Mouse (Mus musculus) adrenal gland, postnatal 10 days (tissue): Measurements from ENCODE around the gene Akt2. TPM values are rescaled to one million over a fixed set of nuclear protein-coding genes. Genes with fewer than 3 reads are reported as not detected.
A peak's percentile ranks its signal among the peaks of the same experiment; 100 is the strongest.

Experiments used
- DNase-seq: peaks from one replicate; pipeline ENCODE4 v3.0.0; 2021; ENCODE audit warnings: mixed read lengths
- long read RNA-seq, 2 experiments: library from polyadenylated mRNA; stranded (forward); transcript quantifications; one replicate each; pipeline ENCODE4 v2.0.0; 2021
- total RNA-seq, 2 experiments: library from RNA; stranded (reverse); gene quantifications; 2 replicates each; pipeline ENCODE4 v1.2.3; 2021

The Akt2 gene
- total RNA-seq: 100 to 1,000 TPM; 237 to 317 TPM
- long read RNA-seq, experiment 1, full-length matches to known transcripts: 64 of 200 reads
- long read RNA-seq, experiment 1, partial matches to known transcripts: 52 of 200 reads
- long read RNA-seq, experiment 1, other reads (novel, unspliced or antisense): 84 of 200 reads
- long read RNA-seq, experiment 2, full-length matches to known transcripts: 65 of 145 reads
- long read RNA-seq, experiment 2, partial matches to known transcripts: 38 of 145 reads
- long read RNA-seq, experiment 2, other reads (novel, unspliced or antisense): 42 of 145 reads

DNA sequence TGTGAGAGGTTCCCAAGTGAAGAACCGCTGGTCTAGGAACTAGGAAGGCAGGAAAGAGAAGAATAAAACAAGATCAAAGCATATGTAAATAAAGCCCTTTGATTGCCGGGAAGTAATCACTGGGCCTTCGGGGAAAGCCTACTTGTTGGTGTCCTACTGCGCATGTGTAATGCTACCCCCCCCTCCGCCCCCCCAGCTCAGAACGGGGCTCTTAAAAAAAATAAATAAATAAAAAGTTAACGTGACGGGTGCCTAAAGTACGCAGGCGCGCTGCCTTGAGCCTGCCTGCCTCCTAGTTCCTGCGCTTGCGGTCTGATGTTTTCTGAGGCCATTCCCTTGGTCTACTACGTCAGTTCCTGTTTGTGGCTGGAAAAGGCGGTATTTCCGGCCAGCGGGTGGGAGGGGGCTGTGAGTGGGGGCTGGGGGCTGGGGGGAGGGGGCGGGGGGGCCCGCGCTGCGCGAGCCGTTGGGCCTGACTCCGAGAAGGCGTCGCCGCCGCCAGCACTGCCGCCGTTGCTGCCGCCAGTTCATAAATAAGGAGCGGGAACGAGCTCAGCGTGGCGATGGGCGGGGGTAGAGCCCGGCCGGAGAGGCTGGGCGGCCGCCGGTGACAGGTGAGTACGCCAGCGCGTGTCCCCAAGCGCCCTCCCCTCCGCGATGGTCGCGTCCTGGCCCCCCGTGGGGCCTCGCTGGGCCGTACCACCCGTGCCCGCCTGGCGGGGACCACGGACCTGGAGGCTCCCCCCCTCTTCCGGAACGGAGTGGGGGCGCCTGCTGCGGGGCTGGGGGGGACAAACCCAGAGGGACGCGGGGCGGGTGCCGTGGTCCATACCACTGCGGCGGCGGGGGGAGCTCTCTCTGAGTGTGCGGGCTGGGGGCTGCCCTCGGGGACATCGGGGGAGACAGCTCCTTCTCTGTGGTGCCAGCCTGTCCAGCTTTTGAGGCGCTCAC lies at the start of gene Akt2:
Gene Akt2 (plus strand): TSS at position 287 of the 951 bp plus-strand sequence.
- peak; percentile 92 for DNase-seq

DNA sequence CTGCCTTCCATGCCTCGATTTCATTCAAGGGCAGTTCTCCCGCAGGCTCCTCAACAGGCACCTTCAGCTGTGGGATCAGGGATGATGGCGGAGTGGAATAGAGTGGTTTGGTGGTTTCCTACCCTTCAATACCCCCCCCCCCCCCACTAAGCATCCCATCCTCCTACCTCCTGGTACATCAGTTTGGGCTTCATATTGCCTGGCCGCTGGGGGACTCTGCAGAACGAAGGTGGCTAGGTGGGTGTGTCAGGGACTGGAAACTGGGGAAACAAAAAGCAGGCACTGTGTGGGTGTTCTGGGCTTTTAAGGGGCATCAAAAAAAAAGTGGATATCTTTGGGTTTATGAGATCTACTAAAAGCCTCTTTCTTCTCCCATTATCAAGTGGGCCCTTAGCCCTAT lies 49.4 kb upstream of the Akt2 start:
- no peak for DNase-seq

DNA sequence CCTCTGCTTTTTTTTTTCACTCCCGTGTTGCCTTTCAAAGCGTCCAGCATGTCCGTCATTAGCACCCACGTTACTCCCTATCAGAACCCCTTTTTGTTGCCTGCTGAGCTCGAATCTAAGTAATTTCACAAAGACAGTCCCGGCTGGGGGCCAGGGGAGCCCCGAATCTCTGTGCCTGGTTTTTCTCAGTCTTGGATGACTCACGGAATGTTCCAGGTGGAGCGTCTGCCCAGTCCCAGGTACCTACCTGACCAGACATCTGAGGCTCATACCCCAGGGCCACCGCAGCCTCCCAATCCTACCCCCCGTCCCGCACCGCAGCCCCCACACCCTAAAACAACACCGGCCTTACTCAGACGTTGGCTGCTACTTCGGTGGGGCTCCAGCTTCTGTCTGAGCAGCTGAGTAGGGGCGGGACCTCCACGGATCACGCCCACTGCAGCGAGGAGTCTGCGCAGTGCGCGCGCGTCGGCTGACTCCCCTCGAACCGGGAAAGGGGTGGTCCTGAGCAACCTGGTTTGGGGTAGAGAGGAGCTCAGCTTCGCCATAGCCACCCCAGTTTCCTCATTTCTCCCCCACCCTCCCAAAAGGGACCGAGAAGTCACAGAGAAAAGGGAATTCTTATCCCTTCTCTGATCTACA lies 48.8 kb upstream of the Akt2 start:
- peak; percentile 89 for DNase-seq

DNA sequence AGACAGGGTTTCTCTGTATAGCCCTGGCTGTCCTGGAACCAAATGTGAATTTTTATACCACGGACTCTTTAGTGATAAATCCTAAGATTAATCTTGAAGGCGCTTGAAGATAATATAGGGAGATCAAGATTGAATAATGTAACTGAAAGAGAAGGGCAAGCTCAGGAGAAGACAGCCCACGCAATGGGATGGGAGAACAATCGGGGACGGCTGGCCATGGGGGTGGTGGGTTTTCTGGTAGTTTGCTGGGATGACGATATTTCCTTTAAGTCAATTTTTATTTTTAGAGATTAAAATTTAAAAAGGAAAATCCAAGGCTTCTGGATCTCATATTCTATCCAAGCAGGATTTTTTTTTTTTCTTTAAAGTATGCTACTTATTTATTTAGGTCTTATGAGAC lies 48.3 kb upstream of the Akt2 start:
- no peak for DNase-seq

DNA sequence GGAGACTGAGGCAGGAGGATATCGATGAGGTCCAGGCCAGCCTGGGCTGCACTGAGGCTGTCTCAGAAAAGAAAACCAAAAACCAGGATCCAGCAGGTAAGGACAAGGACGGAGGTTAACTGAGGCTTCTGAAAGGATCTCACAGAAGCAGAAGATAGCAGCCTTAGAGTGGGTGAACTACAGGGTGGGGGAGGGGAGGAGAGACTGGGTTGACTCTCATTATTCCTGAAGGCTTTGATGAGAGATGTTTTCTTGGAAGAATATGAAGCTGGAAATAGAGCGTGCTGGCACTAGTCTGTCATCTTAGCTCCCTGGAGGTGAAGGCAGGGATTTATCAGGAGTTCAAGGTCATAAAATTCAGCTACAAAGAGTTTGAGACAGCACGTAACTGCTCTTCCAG lies 47.5 kb upstream of the Akt2 start:
- DNase-seq: no peak

DNA sequence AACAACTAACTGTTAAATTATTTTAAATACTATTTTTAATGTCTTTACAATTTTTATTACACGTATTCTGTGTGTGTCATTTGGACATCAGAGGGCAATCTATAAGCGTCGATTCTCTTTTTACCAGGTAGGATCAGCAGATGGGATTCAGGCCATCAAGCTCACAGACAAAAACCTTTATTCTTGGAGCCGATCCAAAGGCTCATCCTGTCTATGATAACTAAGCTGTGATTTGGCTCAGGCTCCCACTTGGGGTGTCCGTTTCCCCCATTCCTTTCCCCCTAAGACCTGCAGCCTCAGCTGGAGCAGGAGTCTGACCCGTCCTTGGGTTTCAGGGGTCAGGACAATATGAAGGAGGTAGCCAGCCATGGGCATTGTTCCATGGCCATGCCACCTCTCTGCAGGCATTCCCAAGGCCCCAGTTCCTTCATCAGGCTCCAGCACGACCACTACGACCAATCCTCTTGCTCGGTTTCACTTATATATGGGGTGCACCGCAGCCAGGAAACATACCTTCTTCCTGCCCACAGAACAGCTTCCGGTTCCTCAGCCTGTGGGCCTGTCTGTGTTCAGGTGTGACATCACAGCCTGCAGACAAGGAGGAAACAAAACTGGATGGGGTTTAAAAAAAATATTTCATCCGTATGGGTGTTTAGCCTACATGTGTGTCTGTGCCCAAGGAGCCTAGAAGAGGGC lies 46.5 kb upstream of the Akt2 start:
- DNase-seq: no peak

DNA sequence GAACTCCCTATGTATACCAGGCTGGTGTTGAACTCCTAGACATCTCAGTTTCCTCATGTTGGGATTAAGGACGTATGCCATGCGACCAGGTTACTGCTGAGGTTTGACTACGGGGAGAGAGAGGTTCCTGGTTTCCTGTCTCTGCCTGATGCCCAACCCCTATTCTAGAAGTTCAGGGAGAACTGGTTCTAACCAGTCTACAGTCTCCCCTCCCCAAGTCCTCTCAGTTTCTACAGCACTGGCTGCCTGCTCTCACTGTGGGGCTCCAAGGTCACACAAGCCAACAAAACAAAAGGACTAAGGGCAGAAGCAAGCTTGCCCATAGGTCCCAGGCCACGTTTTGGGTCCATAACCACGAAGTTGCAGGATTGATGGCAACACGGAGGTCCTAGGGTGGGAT lies 41.8 kb upstream of the Akt2 start:
- DNase-seq: no peak

DNA sequence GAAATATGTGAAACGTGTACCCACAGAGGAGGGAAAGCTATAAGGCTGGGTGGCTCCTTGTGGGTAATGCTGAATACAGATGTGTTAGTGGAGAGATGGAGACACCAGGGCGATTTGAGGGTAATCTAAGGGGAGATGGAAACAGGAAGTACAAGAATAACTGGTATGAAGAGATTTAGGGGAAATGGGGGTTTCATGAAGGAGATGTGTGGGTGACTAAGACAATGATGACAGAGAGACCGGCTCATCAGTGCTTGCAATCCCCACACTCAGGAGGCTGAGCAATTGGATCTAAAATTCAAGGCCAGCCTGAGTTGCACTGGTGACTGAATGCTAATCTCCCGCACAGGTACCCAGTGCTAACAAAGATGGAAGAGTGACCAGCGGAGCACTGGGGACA lies 39.3 kb upstream of the Akt2 start:
- no peak for DNase-seq

DNA sequence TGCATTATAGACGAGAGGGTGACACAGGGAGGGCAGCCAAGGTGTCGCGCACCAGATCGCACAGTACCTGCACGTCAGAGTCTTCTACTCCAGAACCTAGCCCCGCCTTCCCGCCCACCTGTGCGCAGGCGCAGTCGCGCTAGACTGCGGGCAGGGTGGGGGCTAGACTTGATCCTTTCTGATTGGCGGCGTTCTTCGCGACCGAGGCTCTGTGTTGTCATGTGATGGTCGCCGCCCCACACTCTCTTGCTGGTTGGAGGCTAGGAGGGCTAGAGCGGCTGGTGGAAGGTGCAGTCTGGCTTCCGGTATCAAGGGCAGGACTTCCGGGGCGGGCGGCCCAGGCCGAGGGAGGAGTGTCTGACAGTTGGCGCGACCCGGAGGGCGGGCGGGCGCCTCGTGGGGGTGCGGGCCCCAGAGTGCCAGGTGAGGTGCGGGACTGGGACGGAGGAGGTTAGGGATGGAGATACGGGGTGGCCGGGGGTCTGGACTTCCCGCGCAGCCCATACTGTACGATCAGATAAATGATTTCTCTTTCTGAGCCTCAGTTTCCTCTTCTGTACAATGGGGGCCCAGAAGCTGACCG lies 38.3 kb upstream of the Akt2 start, which contains the start of the genes Pld3 and 2310022A10Rik:
Gene Pld3 (minus strand): TSS at position 288 of the 583 bp plus-strand sequence.
Gene 2310022A10Rik (plus strand): TSS at position 303 of the 583 bp plus-strand sequence.
- DNase-seq: peak; percentile 94

DNA sequence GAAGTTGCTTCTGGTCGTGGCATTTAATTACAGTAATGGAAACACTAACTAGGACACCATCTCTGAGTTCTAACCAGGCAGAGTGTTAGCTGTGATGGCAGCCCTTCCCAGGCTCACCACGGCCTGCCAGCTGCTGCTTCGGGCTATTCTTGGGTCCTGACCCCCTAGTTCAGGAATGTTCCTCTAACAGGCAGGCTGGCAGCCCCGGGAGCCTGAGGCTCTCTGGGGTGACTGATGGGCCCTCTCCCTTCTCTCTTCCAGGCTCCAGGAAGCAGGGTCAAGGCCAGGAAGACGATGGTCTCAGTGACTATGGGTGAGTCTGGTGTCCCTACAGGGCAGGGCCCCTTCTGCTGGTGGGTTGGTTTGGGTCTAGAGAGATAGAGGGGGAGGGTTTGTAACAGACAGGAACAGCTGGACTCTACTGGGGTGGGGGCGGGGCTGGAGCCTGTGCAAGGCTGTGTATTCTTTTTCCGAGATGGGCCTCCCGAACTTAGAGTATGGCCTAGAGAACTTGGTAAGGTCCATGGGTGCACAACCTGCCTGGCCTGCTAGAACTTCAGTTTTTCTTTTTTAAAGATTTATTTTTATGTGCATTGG lies 31.0 kb upstream of the Akt2 start:
- no peak for DNase-seq

DNA sequence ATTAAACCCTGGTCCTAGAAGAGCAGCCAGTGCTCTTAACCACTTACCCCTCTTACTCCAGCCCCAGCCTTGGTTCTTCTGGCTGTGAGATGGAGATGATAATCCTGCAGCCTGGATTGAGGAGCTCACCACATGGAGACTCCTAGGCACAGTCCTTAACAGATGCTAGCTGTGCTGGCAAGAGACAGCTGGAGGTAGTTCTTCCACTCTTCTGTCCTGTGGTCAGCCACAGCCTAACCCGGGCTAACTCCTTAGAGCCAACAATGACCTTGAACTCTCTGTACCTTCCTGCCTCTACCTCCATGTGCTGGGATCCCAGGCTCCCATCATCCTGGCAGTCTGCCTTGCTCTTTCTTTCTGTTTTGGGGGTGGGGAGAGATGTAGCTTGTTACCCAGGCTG lies 30.4 kb upstream of the Akt2 start:
- DNase-seq: no peak

DNA sequence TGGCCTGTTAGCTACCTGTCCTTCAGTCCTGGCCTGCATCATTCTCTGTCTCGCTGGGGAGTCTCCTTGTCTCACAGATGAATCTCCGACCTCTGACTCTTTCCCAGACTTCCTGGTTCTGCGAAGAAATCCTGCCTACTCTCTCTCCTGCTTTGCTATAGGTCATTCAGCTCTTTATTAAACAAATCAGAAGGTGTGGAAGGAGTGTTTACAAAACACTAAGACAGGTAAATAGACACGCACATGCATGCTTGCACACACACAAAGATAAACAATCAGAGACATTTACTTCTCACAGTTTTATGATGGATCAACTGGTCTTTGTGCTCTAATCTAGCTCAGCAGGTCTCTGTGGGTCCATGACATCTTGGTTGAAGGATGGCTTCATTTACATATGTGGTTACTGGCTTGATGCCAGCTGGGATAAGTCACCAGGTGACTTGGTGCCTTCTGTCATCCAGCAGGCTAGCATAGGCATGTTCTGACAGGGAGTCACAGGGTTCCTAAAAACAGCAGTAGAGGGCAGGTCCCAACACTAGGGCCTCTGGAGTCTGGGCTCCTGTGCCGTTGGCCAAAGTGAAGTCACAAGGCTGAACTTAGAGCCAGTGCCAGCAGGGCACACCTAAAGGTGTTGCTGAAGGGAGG lies 21.6 kb upstream of the Akt2 start:
- no peak for DNase-seq

DNA sequence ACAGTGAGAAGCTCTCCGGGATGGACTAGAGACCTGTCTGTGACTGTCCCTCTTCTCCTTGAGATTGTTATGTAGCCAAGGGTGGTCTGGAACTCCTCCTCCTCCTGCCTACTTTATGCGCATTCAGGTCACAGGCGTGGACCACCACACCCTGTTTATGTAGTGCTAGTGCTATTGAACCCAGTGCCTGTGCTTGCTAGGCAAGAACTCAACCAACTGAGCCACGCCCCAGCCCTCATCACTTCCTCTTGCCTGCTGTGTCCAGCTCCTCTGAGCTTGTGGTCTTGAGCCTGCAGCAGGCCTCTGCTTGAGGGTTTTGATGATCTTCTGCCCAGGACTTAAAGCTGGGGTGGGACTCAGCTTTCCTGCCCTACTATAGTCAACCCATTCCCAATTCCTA lies 19.2 kb upstream of the Akt2 start:
- no peak for DNase-seq

DNA sequence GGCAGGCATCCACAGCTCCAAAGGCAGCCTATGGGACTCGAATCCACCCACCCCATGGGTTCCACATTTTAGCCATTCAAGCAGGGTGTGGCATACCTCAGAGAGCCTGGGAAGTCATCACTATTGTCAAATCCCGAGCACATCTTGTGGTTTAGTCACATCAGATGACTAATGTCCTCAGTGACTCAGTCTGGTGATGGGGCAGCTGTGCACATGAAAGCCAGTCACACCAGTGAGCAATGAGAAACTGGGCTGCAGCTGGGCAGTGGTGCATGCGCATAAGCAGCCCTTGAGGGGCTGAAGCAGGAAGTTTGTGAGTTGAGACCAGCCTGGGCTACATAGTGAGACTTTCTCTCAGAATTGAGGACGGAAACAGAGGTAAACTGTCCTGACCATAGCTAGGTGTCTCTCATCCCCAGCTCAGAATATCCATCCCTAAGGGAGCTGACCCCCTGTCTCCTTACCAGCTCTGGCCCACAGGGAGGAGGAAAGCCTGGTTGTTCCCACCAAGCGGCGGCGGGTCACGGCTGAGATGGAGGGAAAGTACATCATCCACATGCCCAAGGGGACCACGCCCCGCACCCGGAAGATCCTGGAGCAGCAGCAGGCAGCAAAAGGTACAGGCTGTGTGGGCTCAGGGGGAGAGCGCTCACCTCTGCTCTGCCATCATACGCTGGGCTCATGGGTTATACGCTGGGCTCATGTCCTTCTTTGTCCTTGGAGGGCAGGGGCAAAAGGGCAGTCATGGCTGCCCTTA lies 17.1 kb upstream of the Akt2 start:
- DNase-seq: no peak

DNA sequence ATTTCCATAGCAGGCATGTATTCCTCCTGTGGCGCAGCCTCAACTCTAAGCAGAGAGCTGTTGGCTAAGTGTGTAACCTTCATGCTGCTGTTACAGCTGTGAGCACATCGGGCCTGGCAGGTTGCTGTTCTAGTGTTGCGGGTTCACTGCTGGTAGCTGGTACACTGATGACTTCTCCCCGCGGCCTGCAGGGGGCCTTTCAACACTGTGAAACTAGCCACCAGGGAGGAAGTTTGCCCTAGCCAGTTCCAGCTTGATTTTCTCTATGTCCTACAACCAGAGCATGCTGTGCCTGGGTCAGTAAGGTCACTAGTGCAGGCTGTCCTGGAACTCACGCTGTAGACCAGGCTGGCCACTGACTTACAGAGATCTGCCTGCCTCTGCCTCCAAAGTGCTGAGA lies 14.4 kb upstream of the Akt2 start:
- DNase-seq: peak; percentile 74

DNA sequence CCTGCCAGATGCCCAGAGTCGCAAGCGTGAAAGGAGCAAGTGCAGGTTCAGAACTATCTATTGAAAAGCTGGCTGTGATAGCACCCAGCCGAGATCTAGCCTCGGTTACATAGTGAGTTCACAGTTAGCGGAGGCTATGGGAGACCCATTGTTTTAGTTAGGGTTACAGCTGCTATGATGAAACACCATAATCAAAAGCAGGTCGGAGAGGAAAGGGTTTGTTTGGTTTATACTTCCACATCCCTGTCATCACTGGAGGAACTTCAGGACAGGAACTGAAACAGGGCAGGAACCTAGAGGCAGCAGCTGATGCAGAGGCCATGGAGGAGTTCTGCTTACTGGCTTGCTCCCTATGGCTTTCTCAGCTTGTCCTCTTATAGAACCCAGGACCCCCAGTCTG lies 13.8 kb upstream of the Akt2 start:
- no peak for DNase-seq

DNA sequence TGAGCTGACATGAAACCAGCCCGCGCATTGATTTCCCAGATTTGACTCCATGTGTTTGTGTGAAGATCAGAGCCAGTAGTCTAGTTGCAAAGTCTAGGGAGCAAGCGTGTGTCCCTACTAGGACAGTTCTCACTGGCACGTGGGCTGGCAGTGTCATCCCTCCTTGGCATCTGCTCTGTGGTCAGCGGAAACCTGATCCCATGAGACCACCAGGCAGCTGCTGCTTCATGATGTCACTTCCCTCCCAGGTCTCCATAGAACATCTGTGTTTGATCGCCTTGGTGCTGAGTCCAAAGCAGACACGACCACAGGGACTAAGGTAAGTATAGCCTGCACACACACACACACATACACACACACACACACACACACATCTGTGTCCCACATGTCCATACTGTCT lies 12.9 kb upstream of the Akt2 start:
- no peak for DNase-seq

DNA sequence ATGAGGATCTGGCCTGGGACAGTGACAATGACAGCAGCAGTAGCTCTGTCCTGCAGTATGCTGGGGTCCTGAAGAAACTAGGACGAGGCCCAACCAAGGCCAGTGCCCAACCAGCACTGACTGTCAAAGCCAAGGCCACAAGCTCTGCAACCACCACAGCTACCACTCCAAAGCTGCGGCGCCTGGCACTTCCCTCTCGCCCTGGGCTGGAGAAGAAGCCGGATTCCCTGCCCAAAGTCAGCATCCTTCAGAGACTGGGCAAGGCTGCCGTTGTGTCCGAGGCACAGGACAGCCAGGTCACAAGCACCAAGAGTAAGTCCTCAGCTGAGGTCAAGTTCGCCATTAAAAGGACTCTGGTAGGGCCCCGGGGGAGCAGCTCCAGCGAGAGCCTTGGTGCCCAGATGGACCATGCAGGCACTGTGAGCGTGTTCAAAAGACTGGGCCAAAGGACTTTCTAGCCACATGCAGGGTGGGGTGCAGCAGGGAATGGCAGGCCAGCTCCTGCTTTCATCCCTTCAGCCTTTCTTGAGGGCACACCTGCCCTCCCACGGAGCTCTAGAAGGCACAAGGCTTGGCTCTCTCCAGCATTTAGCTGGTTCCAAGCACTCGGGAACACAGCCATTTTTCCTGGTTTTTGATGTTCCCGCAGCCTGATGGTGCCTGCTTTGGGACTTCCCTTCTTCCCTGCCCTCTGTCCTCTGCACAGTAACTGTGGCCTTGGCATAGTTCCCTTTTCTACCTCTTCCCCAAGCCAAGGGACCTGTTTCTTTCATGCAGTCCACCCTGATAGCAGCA lies 10.8 kb upstream of the Akt2 start:
- DNase-seq: peak; percentile 70

DNA sequence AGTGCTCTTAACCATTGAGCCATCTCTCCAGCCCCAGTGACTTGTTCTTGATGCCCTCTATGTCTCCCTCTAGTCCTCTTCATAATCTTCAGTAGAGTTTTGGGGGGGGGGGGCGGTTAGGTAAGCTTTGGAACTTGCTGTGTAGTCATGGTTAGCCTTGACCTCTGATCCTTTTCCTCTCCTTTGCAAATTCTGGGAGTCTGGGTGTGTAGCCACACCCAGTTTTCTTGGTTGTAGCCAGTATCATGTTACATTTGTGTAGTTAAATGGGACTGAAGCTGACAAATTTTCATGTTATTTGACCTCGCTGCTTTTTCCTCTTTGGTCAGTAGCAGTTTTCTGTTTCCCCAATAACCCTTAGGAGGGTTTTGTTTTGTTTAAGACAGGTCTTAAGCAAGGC lies 4.5 kb upstream of the Akt2 start:
- DNase-seq: no peak
